Mouse (Mus musculus): ENCODE results near the gene Smco4.

- no peak for TF ChIP-seq EP300 (IDR thresholded peaks at IDR 0.05; ENCODE audit: low read depth in 1 of 2, low read length in 2 of 2)
- TF ChIP-seq BHLHE40 (IDR thresholded peaks at IDR 0.05; ENCODE audit: borderline replicate concordance, low read depth, low read length) = no peak
- TF ChIP-seq CTCF (IDR thresholded peaks at IDR 0.05 in 2 of 3, conservative IDR thresholded peaks at IDR 0.05 in 1 of 3; ENCODE audit: control insufficient read depth in 1 of 3, insufficient read depth in 1 of 3, low read depth in 2 of 3, low read length in 3 of 3, poor library complexity in 1 of 3, severe bottlenecking in 1 of 3) = no peak
- TF ChIP-seq NRF1 (IDR thresholded peaks at IDR 0.05; ENCODE audit: insufficient read depth, low read depth, low read length, poor library complexity, severe bottlenecking) = no peak
- TF ChIP-seq POLR2A (IDR thresholded peaks at IDR 0.05; ENCODE audit: control insufficient read depth in 1 of 2, insufficient read depth in 1 of 2, low read depth in 1 of 2, low read length in 2 of 2, poor library complexity in 1 of 2) = no peak
Observed at GRCm38 (mm10) chr9:15528368-15528767, 35.1 kb downstream of the Smco4 start.

All from MEL (cell line).